Mouse (Mus musculus) ES-Bruce4 (cell line): ENCODE results near the gene Gtf2ird2.

Source experiments
- CTCF ChIP-seq: IDR thresholded peaks from one replicate; pipeline ENCODE4 v1.8.1; 2011; ENCODE audit warnings: low read depth, low read length
- EP300 ChIP-seq: IDR thresholded peaks from 2 replicates; pipeline ENCODE4 v1.6.1; 2011; ENCODE audit warnings: low read depth, low read length; ENCODE audit not compliant: insufficient read depth

DNA sequence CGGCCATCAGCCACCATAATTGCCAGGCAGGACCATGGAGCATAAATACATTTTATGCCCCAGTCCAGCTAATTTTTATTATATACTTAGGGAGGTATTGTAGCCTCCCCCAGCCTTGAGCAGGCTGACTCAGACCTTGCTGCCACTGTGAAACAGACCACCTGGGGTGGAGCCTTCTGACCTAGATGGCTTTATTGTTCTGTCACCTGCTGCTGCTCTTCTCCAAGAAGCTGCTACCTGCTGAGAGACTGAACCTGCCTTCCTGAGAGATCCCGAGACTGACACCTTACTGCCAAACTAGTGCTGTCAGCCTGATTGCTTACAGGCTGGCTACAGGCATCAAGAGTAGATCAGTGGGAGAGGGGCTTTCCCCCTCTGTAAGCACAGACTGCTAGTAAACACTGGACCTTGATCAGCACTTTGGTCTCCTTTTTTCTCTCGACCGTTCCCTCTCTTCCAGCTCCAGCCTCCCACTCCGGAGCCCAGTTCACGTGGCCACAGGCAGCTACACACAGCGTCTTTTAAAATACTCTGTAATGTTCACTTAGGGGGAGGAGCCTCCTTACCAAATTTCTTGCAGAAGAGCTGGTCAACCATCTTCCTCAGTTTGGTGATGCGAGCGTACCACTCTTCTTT lies 76.3 kb downstream of the Gtf2ird2 start:
- no peak for TF ChIP-seq CTCF
- no peak for TF ChIP-seq EP300
